Comparison of ENCODE assay signal across 7 mouse cellular contexts in genomic region chr17:26715271-26715758, GRCm38 (mm10). TPM values are rescaled to one million over a fixed set of nuclear protein-coding genes. Genes with fewer than 3 reads are reported as not detected.
DNase-seq lines count a peak whose midpoint lies in the region; ATAC-seq and TF ChIP-seq lines count a peak whose summit lies in the region.

Gene Crebrf (plus strand): TSS chr17:26715650.

- H3K4me2 ChIP-seq in intestine, postnatal 0 days (replicated peaks; ENCODE audit: low read depth): peak within 1 kb of the TSS; percentile 77
- H3K4me2 ChIP-seq in midbrain, embryonic 12.5 days (replicated peaks): peak within 1 kb of the TSS; percentile 60

- ATAC-seq in intestine, postnatal 0 days: peak; percentile 66
- ATAC-seq in midbrain, embryonic 12.5 days (ENCODE audit: low FRiP score, low read depth): peak; percentile 84

- peak within 1 kb of the TSS; percentile 84 for H3K4me3 ChIP-seq in embryonic facial prominence, embryonic 10.5 days
- peak within 1 kb of the TSS; percentile 100 for H3K4me3 ChIP-seq in intestine, postnatal 0 days (ENCODE audit: low read depth, low read length)
- peak within 1 kb of the TSS; percentile 99 for H3K4me3 ChIP-seq in midbrain, embryonic 12.5 days
- peak within 1 kb of the TSS; percentile 80 for H3K4me3 ChIP-seq in small intestine, adult 2 months (ENCODE audit: low read depth, low read length)

- TF ChIP-seq POLR2A in small intestine, adult 2 months (IDR thresholded peaks at IDR 0.05; ENCODE audit: low read depth, low read length): peak; percentile 89

- under 1% methylated on average over 41 of the region's 41 CpGs for WGBS in embryonic facial prominence, embryonic 10.5 days
- under 1% methylated on average over 41 of the region's 41 CpGs for WGBS in intestine, postnatal 0 days
- under 1% methylated on average over 41 of the region's 41 CpGs for WGBS in midbrain, embryonic 12.5 days
- WGBS in small intestine, adult 2 months: under 1% methylated on average over 41 of the region's 41 CpGs

- H3K27me3 ChIP-seq in embryonic facial prominence, embryonic 10.5 days (replicated peaks; ENCODE audit: low read depth, poor library complexity, severe bottlenecking): no peaks in the 10 kb centered on the region
- no peaks in the 10 kb centered on the region for H3K27me3 ChIP-seq in intestine, postnatal 0 days (replicated peaks; ENCODE audit: control insufficient read depth, insufficient read depth, low read length)
- peaks cover 2% of the 10 kb centered on the region; the same call in 1 of the 2 replicates for H3K27me3 ChIP-seq in midbrain, embryonic 12.5 days
- no peaks in the 10 kb centered on the region for H3K27me3 ChIP-seq in small intestine, adult 2 months (ENCODE audit: control insufficient read depth, insufficient read depth, low read length)

- TF ChIP-seq CTCF in intestine, postnatal 0 days (IDR thresholded peaks at IDR 0.05; ENCODE audit: low read depth): no peak
- no peak for TF ChIP-seq CTCF in small intestine, adult 2 months (IDR thresholded peaks at IDR 0.05; ENCODE audit: extremely low read depth, insufficient read length, insufficient replicate concordance, low read depth, low read length)

- intact Hi-C loops in left cerebral cortex, postnatal 4 days (cut with DNase I): no loop called here

- H3K9ac ChIP-seq in intestine, postnatal 0 days (ENCODE audit: low read depth, low read length): peak within 1 kb of the TSS; percentile 97
- H3K9ac ChIP-seq in midbrain, embryonic 12.5 days (replicated peaks): peak within 1 kb of the TSS; percentile 84

- peaks cover 15% of the 10 kb centered on the region for H3K4me1 ChIP-seq in embryonic facial prominence, embryonic 10.5 days
- no peaks in the 10 kb centered on the region for H3K4me1 ChIP-seq in intestine, postnatal 0 days (replicated peaks; ENCODE audit: control insufficient read depth, insufficient read depth, low read length)
- 0 out of 2 replicates have a peak, but pooled peaks cover 8% of the 10 kb centered on the region for H3K4me1 ChIP-seq in midbrain, embryonic 12.5 days
- peaks cover 6% of the 10 kb centered on the region; the same call in 1 of the 2 replicates for H3K4me1 ChIP-seq in small intestine, adult 2 months (ENCODE audit: control insufficient read depth, insufficient read depth, insufficient read length, low read length)

- no peaks in the 10 kb centered on the region for H3K9me3 ChIP-seq in embryonic facial prominence, embryonic 10.5 days
- no peaks in the 10 kb centered on the region for H3K9me3 ChIP-seq in intestine, postnatal 0 days (ENCODE audit: control insufficient read depth)
- no peaks in the 10 kb centered on the region for H3K9me3 ChIP-seq in midbrain, embryonic 12.5 days

- DNase-seq in adrenal gland, postnatal 10 days: peak; percentile 99
- peak; percentile 99 for DNase-seq in embryonic facial prominence, embryonic 10.5 days (ENCODE audit: low spot score)
- peak; percentile 42 for DNase-seq in gonadal fat pad, adult 2 months (ENCODE audit: low read depth)
- DNase-seq in left cerebral cortex, postnatal 4 days: peak; percentile 99

- H3K27ac ChIP-seq in embryonic facial prominence, embryonic 10.5 days (replicated peaks): peak within 1 kb of the TSS; percentile 90
- peak within 1 kb of the TSS; percentile 97 for H3K27ac ChIP-seq in intestine, postnatal 0 days (ENCODE audit: low read depth, low read length)
- peak within 1 kb of the TSS; percentile 88 for H3K27ac ChIP-seq in midbrain, embryonic 12.5 days (replicated peaks)
- H3K27ac ChIP-seq in small intestine, adult 2 months (ENCODE audit: insufficient read depth, low read depth, low read length): peak within 1 kb of the TSS; percentile 99

- H3K36me3 ChIP-seq in embryonic facial prominence, embryonic 10.5 days (replicated peaks): no peaks in the 10 kb centered on the region
- no peaks in the 10 kb centered on the region for H3K36me3 ChIP-seq in intestine, postnatal 0 days (ENCODE audit: control insufficient read depth, insufficient read depth)
- H3K36me3 ChIP-seq in midbrain, embryonic 12.5 days: no peaks in the 10 kb centered on the region
- no peaks in the 10 kb centered on the region for H3K36me3 ChIP-seq in small intestine, adult 2 months (ENCODE audit: control insufficient read depth, insufficient read depth, low read length)

RNA-seq across cellular contexts. Expression of gene Crebrf, which starts in this region (rescaled TPM):
- total RNA-seq in adrenal gland, postnatal 10 days (2021): 10 to 100 TPM; 48.8 to 55.6 TPM
- polyA plus RNA-seq in embryonic facial prominence, embryonic 10.5 days (2016; fragmentation: Nextera tagmentation; extraction: Ambion mirVana): 3.1 and 4.7 TPM in 2 replicates
- polyA plus RNA-seq in gonadal fat pad, adult 2 months (2012; rRNA removed): 9.6 and 10.9 TPM in 2 replicates
- 13.5 and 15.1 TPM in 2 replicates for polyA plus RNA-seq in intestine, postnatal 0 days (2015; fragmentation: Nextera tagmentation; extraction: Ambion mirVana)
- 10 to 100 TPM; 25.8 to 26.5 TPM for total RNA-seq in left cerebral cortex, postnatal 4 days (2021)
- polyA plus RNA-seq in midbrain, embryonic 12.5 days (2016; fragmentation: Nextera tagmentation; extraction: Ambion mirVana): 7.3 and 11.4 TPM in 2 replicates
- polyA plus RNA-seq in small intestine, adult 2 months (2012; rRNA removed): 0.58 and 2.8 TPM in 2 replicates

Comparison
In these comparisons a context has a peak if more than half of its experiments do, and no peak if none do; other contexts are left out.
1. Peak in every context shown above with its lines: DNase-seq, ATAC-seq, H3K4me3 ChIP-seq and H3K27ac ChIP-seq.
2. DNase-seq: peak in every context shown above with its lines; median percentile 99 in adrenal gland, postnatal 10 days; 99 in embryonic facial prominence, embryonic 10.5 days; 99 in left cerebral cortex, postnatal 4 days; 42 in gonadal fat pad, adult 2 months.